Mouse (Mus musculus): Measurements from ENCODE around the gene Sart1. TPM values are rescaled to one million over a fixed set of nuclear protein-coding genes. Genes with fewer than 3 reads are reported as not detected.
"Not testable (repeated sequence)": the region's sequence is repeated elsewhere in the genome, so short reads cannot be mapped to it uniquely, and the experiment has no call there.

Sart1 gene
- total RNA-seq, 1 experiment, result 111 TPM

DNA sequence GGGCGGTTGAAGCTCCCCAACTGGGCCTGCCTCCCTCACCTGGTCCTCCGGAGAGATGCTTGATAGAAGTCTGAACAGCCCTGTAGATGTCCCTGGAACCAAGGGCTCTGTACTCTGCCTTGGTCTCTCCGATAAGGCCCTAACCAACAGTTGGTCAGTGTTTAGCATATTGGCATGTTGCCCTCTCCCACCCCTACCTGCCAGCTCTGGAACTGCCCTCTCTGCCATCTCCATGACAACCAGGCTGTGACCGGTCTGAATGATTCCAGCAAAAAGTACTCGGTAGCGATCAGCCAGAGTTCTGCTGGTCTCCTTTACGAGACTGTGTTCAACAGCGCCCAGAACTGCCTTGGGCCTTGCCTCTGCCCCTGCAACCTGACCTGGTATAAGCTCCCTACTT is 13.8 kb upstream of the Sart1 start, which contains the start of gene Tsga10ip:
Gene Tsga10ip, minus strand, starts transcription at position 234 of the 400 bp plus-strand sequence.
- H3K36me3 ChIP-seq (ENCODE audit: control insufficient read depth, insufficient read depth, low read length, poor library complexity, severe bottlenecking), result no peaks in the 10 kb centered on the region
- peaks cover 3 to 8% of the 10 kb centered on the region in 2 experiments; a peak in 3 of 4 replicates for H3K4me1 ChIP-seq (ENCODE audit: control insufficient read depth in 2 of 2, insufficient read depth in 2 of 2, low read length in 2 of 2, poor library complexity in 1 of 2)
- in situ Hi-C loops (cut with MboI; ENCODE audit: low sequenced_read_pairs in 2 of 2, unreplicated experiment in 2 of 2), result no loop called here
- H3K4me3 ChIP-seq (ENCODE audit: insufficient read depth in 1 of 2, low read depth in 1 of 2, low read length in 2 of 2, poor library complexity in 1 of 2, severe bottlenecking in 1 of 2), result no peak within 1 kb of the TSS
- H3K27ac ChIP-seq (ENCODE audit: insufficient read depth, low read depth, low read length, poor library complexity, severe bottlenecking), result no peak within 1 kb of the TSS
- H3K9me3 ChIP-seq (ENCODE audit: control insufficient read depth, insufficient read depth, low read depth, low read length), result no peaks in the 10 kb centered on the region
- H3K9ac ChIP-seq (ENCODE audit: insufficient read depth, low read depth, low read length, poor library complexity, severe bottlenecking), result no peak within 1 kb of the TSS
- DNase-seq (ENCODE audit: low read depth, low spot score), result no peak
- TF ChIP-seq HCFC1 (IDR thresholded peaks at IDR 0.05; ENCODE audit: borderline replicate concordance, insufficient read depth, low read length) (no peak), ZNF384 (IDR thresholded peaks at IDR 0.05; ENCODE audit: low read depth, low read length) (no peak), CHD2 (IDR thresholded peaks at IDR 0.05; ENCODE audit: low read depth, low read length) (no peak), ZC3H11A (IDR thresholded peaks at IDR 0.05; ENCODE audit: borderline replicate concordance, low read depth, low read length) (no peak), MAFK (IDR thresholded peaks at IDR 0.05; ENCODE audit: insufficient read depth, low read depth, low read length) (no peak)

DNA sequence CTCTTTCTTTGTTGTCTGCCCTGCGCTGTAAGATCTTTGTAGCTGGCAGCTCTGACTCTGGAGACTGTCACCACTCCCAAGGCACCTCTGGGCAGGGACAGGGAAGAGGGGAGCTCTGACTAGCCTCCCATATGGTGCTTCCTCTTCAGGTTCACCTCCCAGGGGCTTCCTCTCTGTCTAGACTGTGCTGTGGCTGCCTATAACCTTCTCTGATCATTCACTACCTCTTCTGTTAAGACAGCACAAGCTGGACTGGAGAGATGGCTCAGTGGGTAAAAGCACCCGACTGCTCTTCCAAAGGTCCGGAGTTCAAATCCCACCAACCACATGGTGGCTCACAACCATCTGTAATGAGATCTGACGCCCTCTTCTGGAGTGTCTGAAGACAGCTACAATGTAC is 12.6 kb upstream of the Sart1 start:
- in situ Hi-C loops (cut with MboI; ENCODE audit: low sequenced_read_pairs in 2 of 2, unreplicated experiment in 2 of 2); H3K9me3 ChIP-seq (ENCODE audit: control insufficient read depth, insufficient read depth, low read depth, low read length); H3K4me1 ChIP-seq (ENCODE audit: control insufficient read depth in 2 of 2, insufficient read depth in 2 of 2, low read length in 2 of 2, poor library complexity in 1 of 2); H3K9ac ChIP-seq (ENCODE audit: insufficient read depth, low read depth, low read length, poor library complexity, severe bottlenecking); DNase-seq (ENCODE audit: low read depth, low spot score); H3K4me3 ChIP-seq (ENCODE audit: insufficient read depth in 1 of 2, low read depth in 1 of 2, low read length in 2 of 2, poor library complexity in 1 of 2, severe bottlenecking in 1 of 2); H3K36me3 ChIP-seq (ENCODE audit: control insufficient read depth, insufficient read depth, low read length, poor library complexity, severe bottlenecking); H3K27ac ChIP-seq (ENCODE audit: insufficient read depth, low read depth, low read length, poor library complexity, severe bottlenecking): not testable (repeated sequence)

DNA sequence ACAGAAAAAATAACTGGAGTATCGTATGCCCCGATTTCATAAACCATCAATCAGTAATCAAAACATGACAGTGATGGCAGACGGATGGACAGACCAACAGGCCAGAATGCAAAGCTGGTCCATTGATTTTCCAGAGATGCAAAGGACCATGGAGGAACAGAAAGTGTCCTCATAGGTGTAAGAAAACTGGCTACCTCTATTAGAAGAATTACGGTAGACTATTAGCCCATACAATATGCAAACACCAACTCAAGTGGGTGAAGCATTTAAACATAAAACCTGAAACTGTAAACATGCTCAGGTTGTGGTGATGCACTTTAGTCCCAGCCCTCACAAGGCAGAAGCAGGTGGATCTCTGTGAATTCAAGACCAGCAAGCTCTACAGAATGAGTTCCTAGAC is 6.9 kb upstream of the Sart1 start:
- Histone ChIP-seq H3K4me1 (ENCODE audit: control insufficient read depth in 2 of 2, insufficient read depth in 2 of 2, low read length in 2 of 2, poor library complexity in 1 of 2) (peaks cover 0 to 16% of the 10 kb centered on the region in 2 experiments; a peak in 1 of 4 replicates), H3K9me3 (ENCODE audit: control insufficient read depth, insufficient read depth, low read depth, low read length) (no peaks in the 10 kb centered on the region), H3K9ac (ENCODE audit: insufficient read depth, low read depth, low read length, poor library complexity, severe bottlenecking) (no peak overlapping the region), H3K4me3 (ENCODE audit: insufficient read depth in 1 of 2, low read depth in 1 of 2, low read length in 2 of 2, poor library complexity in 1 of 2, severe bottlenecking in 1 of 2) (no peak overlapping the region), H3K27ac (ENCODE audit: insufficient read depth, low read depth, low read length, poor library complexity, severe bottlenecking) (no peak overlapping the region), H3K36me3 (ENCODE audit: control insufficient read depth, insufficient read depth, low read length, poor library complexity, severe bottlenecking) (no peaks in the 10 kb centered on the region)
- TF ChIP-seq CHD2 (IDR thresholded peaks at IDR 0.05; ENCODE audit: low read depth, low read length) (no peak), ZC3H11A (IDR thresholded peaks at IDR 0.05; ENCODE audit: borderline replicate concordance, low read depth, low read length) (no peak), ZNF384 (IDR thresholded peaks at IDR 0.05; ENCODE audit: low read depth, low read length) (no peak), MAFK (IDR thresholded peaks at IDR 0.05; ENCODE audit: insufficient read depth, low read depth, low read length) (no peak), HCFC1 (IDR thresholded peaks at IDR 0.05; ENCODE audit: borderline replicate concordance, insufficient read depth, low read length) (no peak)
- DNase-seq (ENCODE audit: low read depth, low spot score), result no peak
- in situ Hi-C loops (cut with MboI; ENCODE audit: low sequenced_read_pairs in 2 of 2, unreplicated experiment in 2 of 2), result no loop called here

DNA sequence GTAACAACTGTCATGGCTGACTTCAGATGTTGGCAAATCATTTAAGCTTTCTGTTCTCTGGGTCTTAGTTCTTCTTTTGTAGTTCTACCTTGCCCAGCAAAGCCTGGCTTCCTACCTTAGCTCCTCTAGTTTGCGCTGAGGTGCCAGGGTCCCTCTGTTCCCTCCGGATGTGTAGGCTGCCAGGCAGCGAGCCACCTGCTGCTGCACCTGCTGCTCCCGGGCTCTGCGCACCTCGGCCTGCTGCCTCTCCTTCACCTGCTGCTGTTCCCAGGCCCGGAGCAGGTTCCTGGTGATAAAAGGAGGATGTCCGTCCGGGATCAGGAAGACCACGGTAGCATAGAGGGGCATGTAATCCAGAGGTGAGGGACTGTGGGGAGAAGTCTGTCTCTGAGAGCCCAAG is 5.7 kb upstream of the Sart1 start:
- no peak for DNase-seq (ENCODE audit: low read depth, low spot score)
- H3K4me3 ChIP-seq (ENCODE audit: insufficient read depth in 1 of 2, low read depth in 1 of 2, low read length in 2 of 2, poor library complexity in 1 of 2, severe bottlenecking in 1 of 2), result no peak overlapping the region
- no peak overlapping the region for H3K27ac ChIP-seq (ENCODE audit: insufficient read depth, low read depth, low read length, poor library complexity, severe bottlenecking)
- peaks cover 0 to 12% of the 10 kb centered on the region in 2 experiments; a peak in 1 of 4 replicates for H3K4me1 ChIP-seq (ENCODE audit: control insufficient read depth in 2 of 2, insufficient read depth in 2 of 2, low read length in 2 of 2, poor library complexity in 1 of 2)
- no peaks in the 10 kb centered on the region for H3K9me3 ChIP-seq (ENCODE audit: control insufficient read depth, insufficient read depth, low read depth, low read length)
- TF ChIP-seq HCFC1 (IDR thresholded peaks at IDR 0.05; ENCODE audit: borderline replicate concordance, insufficient read depth, low read length) (no peak), ZC3H11A (IDR thresholded peaks at IDR 0.05; ENCODE audit: borderline replicate concordance, low read depth, low read length) (no peak), ZNF384 (IDR thresholded peaks at IDR 0.05; ENCODE audit: low read depth, low read length) (no peak), CHD2 (IDR thresholded peaks at IDR 0.05; ENCODE audit: low read depth, low read length) (no peak), MAFK (IDR thresholded peaks at IDR 0.05; ENCODE audit: insufficient read depth, low read depth, low read length) (no peak)
- H3K9ac ChIP-seq (ENCODE audit: insufficient read depth, low read depth, low read length, poor library complexity, severe bottlenecking), result no peak overlapping the region
- H3K36me3 ChIP-seq (ENCODE audit: control insufficient read depth, insufficient read depth, low read length, poor library complexity, severe bottlenecking), result no peaks in the 10 kb centered on the region
- in situ Hi-C loops (cut with MboI; ENCODE audit: low sequenced_read_pairs in 2 of 2, unreplicated experiment in 2 of 2), result no loop called here

GRCm38 (mm10) chr19:5392892-5393291 is 4.4 kb upstream of the Sart1 start:
- peaks cover 0 to 12% of the 10 kb centered on the region in 2 experiments; a peak in 1 of 4 replicates for H3K4me1 ChIP-seq (ENCODE audit: control insufficient read depth in 2 of 2, insufficient read depth in 2 of 2, low read length in 2 of 2, poor library complexity in 1 of 2)
- in situ Hi-C loops (cut with MboI; ENCODE audit: low sequenced_read_pairs in 2 of 2, unreplicated experiment in 2 of 2), result no loop called here
- TF ChIP-seq ZNF384 (IDR thresholded peaks at IDR 0.05; ENCODE audit: low read depth, low read length) (no peak), ZC3H11A (IDR thresholded peaks at IDR 0.05; ENCODE audit: borderline replicate concordance, low read depth, low read length) (no peak), HCFC1 (IDR thresholded peaks at IDR 0.05; ENCODE audit: borderline replicate concordance, insufficient read depth, low read length) (no peak), MAFK (IDR thresholded peaks at IDR 0.05; ENCODE audit: insufficient read depth, low read depth, low read length) (no peak)
- no peaks in the 10 kb centered on the region for H3K36me3 ChIP-seq (ENCODE audit: control insufficient read depth, insufficient read depth, low read length, poor library complexity, severe bottlenecking)
- no peak overlapping the region for H3K4me3 ChIP-seq (ENCODE audit: insufficient read depth in 1 of 2, low read depth in 1 of 2, low read length in 2 of 2, poor library complexity in 1 of 2, severe bottlenecking in 1 of 2)
- H3K27ac ChIP-seq (ENCODE audit: insufficient read depth, low read depth, low read length, poor library complexity, severe bottlenecking), result no peak overlapping the region
- no peaks in the 10 kb centered on the region for H3K9me3 ChIP-seq (ENCODE audit: control insufficient read depth, insufficient read depth, low read depth, low read length)
- DNase-seq (ENCODE audit: low read depth, low spot score), result no peak
- no peak overlapping the region for H3K9ac ChIP-seq (ENCODE audit: insufficient read depth, low read depth, low read length, poor library complexity, severe bottlenecking)

Data from ES-E14 (cell line).